Mouse (Mus musculus): ENCODE results near the gene H2-T3. TPM values are rescaled to one million over a fixed set of nuclear protein-coding genes. Genes with fewer than 3 reads are reported as not detected.
"Not testable (repeated sequence)": the region's sequence is repeated elsewhere in the genome, so short reads cannot be mapped to it uniquely, and the experiment has no call there.

The H2-T3 gene
- polyA plus RNA-seq, 1 experiment from 2014 or later: not detected

DNA sequence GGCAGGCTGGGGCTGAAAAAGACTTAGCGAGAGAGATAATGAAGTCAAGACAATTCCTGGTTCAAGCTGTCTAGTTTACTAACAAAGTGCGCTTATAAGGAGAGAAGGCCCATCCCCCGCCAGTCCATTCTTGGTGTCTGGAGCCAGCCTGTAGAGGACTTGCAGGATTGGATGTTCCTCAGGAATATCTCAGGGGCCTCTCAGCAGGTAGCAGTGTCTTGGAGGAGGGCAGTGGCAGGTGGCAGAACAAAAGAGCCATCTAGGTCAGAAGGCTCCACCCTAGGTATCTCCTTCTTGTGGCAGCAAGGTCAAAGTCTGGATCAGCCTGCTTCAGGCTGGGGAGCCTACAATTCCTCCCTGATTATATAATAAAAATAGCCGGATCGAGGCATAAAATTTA, 41.6 kb downstream of the H2-T3 start:
- H3K36me3 ChIP-seq; H3K9ac ChIP-seq; H3K4me2 ChIP-seq (replicated peaks); H3K4me1 ChIP-seq; H3K4me3 ChIP-seq; ATAC-seq (ENCODE audit: low FRiP score, low read depth); H3K27ac ChIP-seq; H3K9me3 ChIP-seq: not testable (repeated sequence)
- 73% methylated on average over 5 of the region's 5 CpGs for WGBS
- H3K27me3 ChIP-seq (replicated peaks): peaks cover 45% of the 10 kb centered on the region

DNA sequence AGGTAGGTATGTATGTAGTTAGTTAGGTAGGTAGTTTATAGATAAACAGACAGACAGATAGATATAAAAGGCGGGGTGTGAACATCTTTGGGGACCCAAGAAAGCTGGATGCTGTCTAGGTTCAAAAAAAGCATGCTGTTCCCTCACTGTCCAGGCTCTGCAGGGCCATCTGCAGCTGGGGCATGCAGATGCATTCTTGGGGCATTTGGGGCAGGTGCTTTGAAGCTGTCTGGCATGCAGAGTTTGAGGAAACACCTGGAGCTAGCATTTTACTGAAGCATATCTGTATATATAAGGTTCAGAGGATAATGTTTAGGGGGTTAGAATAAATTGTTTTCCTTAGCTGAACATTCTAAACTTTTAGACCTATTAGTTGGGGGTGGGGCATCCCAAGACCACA, 43.1 kb downstream of the H2-T3 start:
- H3K27ac ChIP-seq; H3K4me3 ChIP-seq; H3K9me3 ChIP-seq; H3K9ac ChIP-seq; H3K4me1 ChIP-seq; H3K4me2 ChIP-seq (replicated peaks); ATAC-seq (ENCODE audit: low FRiP score, low read depth); H3K36me3 ChIP-seq: not testable (repeated sequence)
- 81% methylated on average over 1 of the region's 1 CpGs for WGBS
- peaks cover 42% of the 10 kb centered on the region for H3K27me3 ChIP-seq (replicated peaks)

DNA sequence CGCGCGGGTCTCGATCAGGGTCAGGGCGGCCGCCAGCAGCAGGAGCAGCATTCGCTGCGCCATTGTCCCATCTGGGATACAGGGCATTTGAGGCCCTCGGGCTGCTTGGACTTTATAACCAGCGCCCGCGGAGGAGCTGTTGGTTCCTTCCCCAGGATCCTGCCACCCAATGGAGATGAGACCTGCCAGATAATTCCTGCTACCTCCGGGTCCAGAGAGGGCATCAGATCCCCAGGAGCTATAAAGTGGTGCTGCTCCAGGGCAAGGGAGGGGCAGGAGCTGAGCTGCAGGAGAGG, 44.3 kb downstream of the H2-T3 start:
- H3K27ac ChIP-seq; H3K9me3 ChIP-seq; ATAC-seq (ENCODE audit: low FRiP score, low read depth); H3K36me3 ChIP-seq; H3K4me1 ChIP-seq; H3K9ac ChIP-seq: not testable (repeated sequence)
- peak overlapping the region; percentile 55 for H3K4me2 ChIP-seq (replicated peaks)
- H3K27me3 ChIP-seq (replicated peaks): peaks cover 45% of the 10 kb centered on the region
- H3K4me3 ChIP-seq: peak overlapping the region; percentile 23; the same call in 1 of the 2 replicates
- 2% methylated on average over 13 of the region's 13 CpGs for WGBS

DNA sequence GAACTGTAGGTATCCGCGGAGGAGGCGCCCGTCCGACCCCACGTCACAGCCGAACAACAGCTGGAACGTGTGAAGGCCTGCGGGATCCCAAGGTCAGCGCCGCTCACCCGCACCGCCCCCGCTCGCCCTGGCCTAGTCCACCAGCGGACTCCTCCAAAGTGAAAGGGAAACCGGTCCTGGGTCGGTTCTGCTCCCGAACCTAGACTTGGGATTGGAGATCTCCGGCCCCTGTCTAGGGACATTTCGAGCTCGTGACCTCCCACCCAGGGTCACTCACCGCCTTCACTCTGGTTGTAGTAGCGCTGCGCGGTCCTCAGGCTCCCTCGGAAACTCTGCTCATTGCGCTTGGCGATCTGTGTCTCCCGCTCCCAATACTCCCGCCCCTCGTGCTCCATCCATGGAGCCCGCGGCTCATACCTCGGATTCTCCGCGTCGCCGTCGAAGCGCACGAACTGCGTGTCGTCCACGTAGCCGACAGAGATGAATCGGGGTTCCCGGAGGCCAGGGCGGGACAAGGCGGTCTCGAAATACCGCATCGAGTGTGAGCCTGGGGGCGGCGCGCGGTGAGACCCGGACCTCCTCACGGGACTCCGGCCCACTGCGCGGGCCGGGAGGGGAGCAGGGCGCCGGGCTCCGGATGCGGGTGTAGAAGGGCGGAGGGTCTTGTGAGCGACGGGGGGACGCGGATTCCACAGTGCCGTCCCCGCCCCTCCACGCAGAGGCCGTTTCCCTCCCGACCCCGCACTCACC, 44.8 kb downstream of the H2-T3 start:
- no peaks in the 10 kb centered on the region for H3K36me3 ChIP-seq
- peaks cover 45% of the 10 kb centered on the region for H3K27me3 ChIP-seq (replicated peaks)
- H3K4me1 ChIP-seq: peaks cover 9% of the 10 kb centered on the region; the same call in 1 of the 2 replicates
- no peak overlapping the region for H3K27ac ChIP-seq
- WGBS: 1% methylated on average over 78 of the region's 78 CpGs
- no peak overlapping the region for H3K9ac ChIP-seq
- ATAC-seq (ENCODE audit: low FRiP score, low read depth): 0 out of 2 replicates have a peak, but pooled peaks have one; percentile 17
- no peaks in the 10 kb centered on the region for H3K9me3 ChIP-seq
- peak overlapping the region; percentile 23; the same call in 1 of the 2 replicates for H3K4me3 ChIP-seq
- H3K4me2 ChIP-seq (replicated peaks): peak overlapping the region; percentile 55

DNA sequence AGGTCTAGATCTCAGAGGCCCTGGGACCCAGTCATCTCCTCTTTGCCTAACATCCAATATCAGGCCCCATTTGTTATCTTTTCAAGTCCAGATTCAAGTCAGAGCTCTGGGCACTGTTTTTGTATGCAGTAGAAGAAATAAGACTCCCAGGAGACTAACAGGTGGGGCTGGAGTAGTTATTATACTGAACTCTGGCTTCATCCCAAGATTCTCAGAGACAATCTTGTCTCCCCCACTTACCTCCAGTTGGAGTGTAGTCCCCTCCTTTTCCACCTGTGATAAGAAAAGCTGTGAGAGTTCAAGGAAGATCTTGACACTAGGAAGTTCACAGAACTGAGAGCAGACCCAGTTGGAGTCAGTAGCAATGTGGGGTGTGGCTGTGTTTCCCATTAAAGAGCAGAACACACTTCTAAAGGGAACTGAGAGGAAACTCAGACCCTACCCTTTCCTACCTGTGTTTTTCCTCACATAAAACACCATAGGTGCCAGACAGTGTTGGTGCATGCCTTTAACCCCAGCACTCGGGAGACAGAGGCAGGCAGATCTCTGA, 53.7 kb downstream of the H2-T3 start:
- not testable (repeated sequence) for ATAC-seq (ENCODE audit: low FRiP score, low read depth); H3K4me1 ChIP-seq
- 73% methylated on average over 1 of the region's 1 CpGs for WGBS

More for the DNA sequence above, 53.7 kb downstream of the H2-T3 start:
- not testable (repeated sequence) for H3K27ac ChIP-seq; H3K4me3 ChIP-seq; H3K9ac ChIP-seq; H3K36me3 ChIP-seq; H3K4me2 ChIP-seq (replicated peaks); H3K9me3 ChIP-seq
- peaks cover 10% of the 10 kb centered on the region for H3K27me3 ChIP-seq (replicated peaks)

Other genes starting within 250 kb of the H2-T3 start
- 105 and 112 TPM in 2 replicates for gene Abcf1, start 220.5 kb downstream of the H2-T3 start, polyA plus RNA-seq (2016; fragmentation: Nextera tagmentation; extraction: Ambion mirVana)
- 53.3 and 53.5 TPM in 2 replicates for gene Gnl1, start 210.4 kb downstream of the H2-T3 start, polyA plus RNA-seq (2016; fragmentation: Nextera tagmentation; extraction: Ambion mirVana)
- 50.9 and 56.1 TPM in 2 replicates for gene Prr3, start 210.1 kb downstream of the H2-T3 start, polyA plus RNA-seq (2016; fragmentation: Nextera tagmentation; extraction: Ambion mirVana)
- 4.5 and 5.2 TPM in 2 replicates for gene H2-T24, start 169.7 kb downstream of the H2-T3 start, polyA plus RNA-seq (2016; fragmentation: Nextera tagmentation; extraction: Ambion mirVana)
- gene H2-T23, start 157.4 kb downstream of the H2-T3 start, polyA plus RNA-seq (2016; fragmentation: Nextera tagmentation; extraction: Ambion mirVana): 3.6 and 4.0 TPM in 2 replicates
- 7.4 and 7.7 TPM in 2 replicates for gene H2-T22, start 147.5 kb downstream of the H2-T3 start, polyA plus RNA-seq (2016; fragmentation: Nextera tagmentation; extraction: Ambion mirVana)
- gene Gm6034, start 147.3 kb downstream of the H2-T3 start, polyA plus RNA-seq (2016; fragmentation: Nextera tagmentation; extraction: Ambion mirVana): not detected in 2 replicates
- gene Gm11127, start 131.9 kb downstream of the H2-T3 start, polyA plus RNA-seq (2016; fragmentation: Nextera tagmentation; extraction: Ambion mirVana): not detected in 2 replicates
- gene Gm19684, start 68.6 kb downstream of the H2-T3 start, polyA plus RNA-seq (2016; fragmentation: Nextera tagmentation; extraction: Ambion mirVana): not detected in 2 replicates
- gene Gm7030, start 60.9 kb downstream of the H2-T3 start, polyA plus RNA-seq (2016; fragmentation: Nextera tagmentation; extraction: Ambion mirVana): not detected in 2 replicates
- 0.25 TPM in 1 of 2 replicates, not detected in the other for gene Gm8909, start 21.8 kb downstream of the H2-T3 start, polyA plus RNA-seq (2016; fragmentation: Nextera tagmentation; extraction: Ambion mirVana)
- 84.2 and 94.0 TPM in 2 replicates for gene Rpp21, start 67.8 kb upstream of the H2-T3 start, polyA plus RNA-seq (2016; fragmentation: Nextera tagmentation; extraction: Ambion mirVana)
- 25.4 and 27.5 TPM in 2 replicates for gene Trim39, start 82.0 kb upstream of the H2-T3 start, polyA plus RNA-seq (2016; fragmentation: Nextera tagmentation; extraction: Ambion mirVana)
- not detected in 2 replicates for gene H2-M10.2, start 96.2 kb upstream of the H2-T3 start, polyA plus RNA-seq (2016; fragmentation: Nextera tagmentation; extraction: Ambion mirVana)
- not detected in 2 replicates for gene H2-M10.1, start 135.9 kb upstream of the H2-T3 start, polyA plus RNA-seq (2016; fragmentation: Nextera tagmentation; extraction: Ambion mirVana)
- not detected in 2 replicates for gene H2-M10.3, start 178.1 kb upstream of the H2-T3 start, polyA plus RNA-seq (2016; fragmentation: Nextera tagmentation; extraction: Ambion mirVana)

All from neural tube, embryonic 12.5 days (tissue).